Mouse (Mus musculus): Measurements from ENCODE around the gene Cntnap5c.

DNA sequence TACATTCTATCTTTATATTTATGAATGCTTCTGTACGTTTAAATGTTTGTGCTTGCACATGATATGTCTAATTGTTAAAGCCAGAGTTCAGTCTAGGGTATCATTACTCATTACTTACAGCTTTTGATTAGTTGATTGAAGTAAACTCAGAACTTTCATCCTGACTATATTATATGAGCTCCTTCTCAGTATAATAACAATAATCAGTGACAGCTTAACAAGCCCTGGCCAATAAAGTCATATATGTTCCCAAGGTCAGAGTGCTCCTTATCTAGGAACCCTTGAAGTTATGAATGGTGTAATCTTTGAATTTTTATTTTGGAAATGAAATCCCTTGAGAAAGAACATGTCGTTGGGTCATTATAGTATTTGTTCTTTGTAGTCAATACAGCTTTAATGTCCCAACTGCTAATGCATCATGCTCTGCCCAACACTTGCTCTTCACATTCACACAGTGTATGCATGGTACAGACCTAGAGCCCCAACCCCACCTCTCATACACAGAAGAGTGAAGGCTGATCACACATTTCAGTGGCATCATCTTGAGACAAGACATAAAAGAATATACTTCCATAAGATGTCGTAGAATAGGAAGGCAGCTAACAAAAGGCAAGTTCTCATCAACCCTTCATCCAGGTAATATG lies 27.4 kb downstream of the Cntnap5c start:
- TF ChIP-seq CTCF (IDR thresholded peaks at IDR 0.05; ENCODE audit: low read depth) (no peak), EP300 (IDR thresholded peaks at IDR 0.05; ENCODE audit: low read depth) (no peak)

All from liver, postnatal 0 days (tissue).